Mouse (Mus musculus): ENCODE measurements around the gene Cast. TPM values are rescaled to one million over a fixed set of nuclear protein-coding genes. Genes with fewer than 3 reads are reported as not detected.

Cast gene
- polyA plus RNA-seq, 1 experiment from 2014 or later: 72.9 TPM

Other genes starting within 250 kb of the Cast start
- 8.2 and 14.0 TPM in 2 replicates for gene Erap1, start 169.2 kb downstream of the Cast start, polyA plus RNA-seq (2015; fragmentation: Nextera tagmentation; extraction: Ambion mirVana)

All from limb, embryonic 15.5 days (tissue).